Mouse (Mus musculus) embryonic facial prominence, embryonic 13.5 days (tissue): ENCODE measurements around the gene Cbx7. TPM values are rescaled to one million over a fixed set of nuclear protein-coding genes. Genes with fewer than 3 reads are reported as not detected.

ENCODE experiments used
- ATAC-seq: fragments of 200-750 bp; cut with Nextera tagmentation; 2 replicates; pipeline ENCODE4 v1.8.0; 2017; ENCODE audit warnings: low read depth; ENCODE audit not compliant: insufficient number of reproducible peaks, insufficient read depth, low FRiP score, low TSS enrichment
- H3K27ac ChIP-seq: fragments of 300-500 bp; sonication (generic); 2 replicates; pipeline ENCODE4 v1.5.1; 2015; ENCODE audit warnings: moderate library complexity, mild to moderate bottlenecking, inconsistent platforms
- H3K27me3 ChIP-seq: fragments of 300-500 bp; sonication (generic); 2 replicates; pipeline ENCODE4 v1.6.1; 2015; ENCODE audit warnings: mild to moderate bottlenecking, inconsistent platforms
- H3K36me3 ChIP-seq: fragments of 300-500 bp; sonication (generic); 2 replicates; pipeline ENCODE4 v1.6.1; 2015; ENCODE audit warnings: mild to moderate bottlenecking, inconsistent platforms
- H3K4me1 ChIP-seq: fragments of 300-500 bp; sonication (generic); 2 replicates; pipeline ENCODE4 v1.6.1; 2015; ENCODE audit warnings: inconsistent platforms
- H3K4me2 ChIP-seq: fragments of 300-500 bp; sonication (generic); 2 replicates; pipeline ENCODE4 v1.6.1; 2015; ENCODE audit warnings: moderate library complexity, mild to moderate bottlenecking, inconsistent platforms
- H3K4me3 ChIP-seq: fragments of 300-500 bp; sonication (generic); 2 replicates; pipeline ENCODE4 v1.5.1; 2015; ENCODE audit warnings: mild to moderate bottlenecking, inconsistent platforms
- H3K9ac ChIP-seq: fragments of 300-500 bp; sonication (generic); 2 replicates; pipeline ENCODE4 v1.6.1; 2015; ENCODE audit warnings: mild to moderate bottlenecking, inconsistent platforms
- H3K9me3 ChIP-seq: fragments of 300-500 bp; sonication (generic); 2 replicates; pipeline ENCODE4 v1.6.1; 2016; ENCODE audit warnings: inconsistent platforms
- WGBS: fragments of 180-500 bp; shearing (Covaris S2); methylation state at CpG from one replicate; pipeline ENCODE4 v1.1.7; 2015; ENCODE audit warnings: mixed read lengths; 5-methylcytosine and 5-hydroxymethylcytosine counted together
- polyA plus RNA-seq: library from polyadenylated mRNA; unstranded; fragments of >200 nt; fragmentation: Nextera tagmentation; extraction: Ambion mirVana; gene quantifications from 2 replicates; pipeline ENCODE4 v1.2.1, GENCODE M21; 2015

Gene Cbx7
- polyA plus RNA-seq, 1 experiment from 2014 or later: 2.5 TPM

GRCm38 (mm10) chr15:79933052-79933669, 37.8 kb downstream of the Cbx7 start:
- Histone ChIP-seq H3K36me3 (no peaks in the 10 kb centered on the region), H3K4me2 (peak overlapping the region; percentile 90), H3K27ac (no peak overlapping the region), H3K4me3 (peak overlapping the region; percentile 67), H3K9ac (0 out of 2 replicates have a peak overlapping the region, but pooled peaks have one; percentile 21), H3K9me3 (no peaks in the 10 kb centered on the region), H3K4me1 (peaks cover 44% of the 10 kb centered on the region), H3K27me3 (peaks cover 42% of the 10 kb centered on the region)
- no peak for ATAC-seq
- 5% methylated on average over 22 of the region's 22 CpGs for WGBS

GRCm38 (mm10) chr15:79932323-79932987, 38.5 kb downstream of the Cbx7 start:
- peak overlapping the region; percentile 90 for H3K4me2 ChIP-seq
- peaks cover 49% of the 10 kb centered on the region for H3K4me1 ChIP-seq
- peak overlapping the region; percentile 73 for H3K9ac ChIP-seq
- H3K27me3 ChIP-seq: peaks cover 42% of the 10 kb centered on the region
- ATAC-seq: peak; percentile 49
- no peaks in the 10 kb centered on the region for H3K9me3 ChIP-seq
- WGBS: under 1% methylated on average over 46 of the region's 62 CpGs
- H3K27ac ChIP-seq: peak overlapping the region; percentile 16; the same call in 1 of the 2 replicates
- no peaks in the 10 kb centered on the region for H3K36me3 ChIP-seq
- H3K4me3 ChIP-seq: peak overlapping the region; percentile 67

GRCm38 (mm10) chr15:79931496-79932141, 39.3 kb downstream of the Cbx7 start:
- Histone ChIP-seq H3K4me2 (peak overlapping the region; percentile 90), H3K27me3 (peaks cover 42% of the 10 kb centered on the region), H3K4me1 (peaks cover 57% of the 10 kb centered on the region), H3K4me3 (peak overlapping the region; percentile 67), H3K36me3 (no peaks in the 10 kb centered on the region), H3K27ac (no peak overlapping the region), H3K9me3 (no peaks in the 10 kb centered on the region), H3K9ac (peak overlapping the region; percentile 73; the same call in 1 of the 2 replicates)
- no peak for ATAC-seq
- WGBS: 17% methylated on average over 13 of the region's 13 CpGs

- ATAC-seq: no peak
- H3K4me1 ChIP-seq: peaks cover 48% of the 10 kb centered on the region
- H3K9me3 ChIP-seq: no peaks in the 10 kb centered on the region
- no peak overlapping the region for H3K4me2 ChIP-seq
- H3K27me3 ChIP-seq: peaks cover 42% of the 10 kb centered on the region
- no peaks in the 10 kb centered on the region for H3K36me3 ChIP-seq
- H3K4me3 ChIP-seq: no peak overlapping the region
- no peak overlapping the region for H3K27ac ChIP-seq
- 69% methylated on average over 3 of the region's 3 CpGs for WGBS
- no peak overlapping the region for H3K9ac ChIP-seq
Observed at GRCm38 (mm10) chr15:79929734-79930133, 41.2 kb downstream of the Cbx7 start.

GRCm38 (mm10) chr15:79928736-79929135, 42.2 kb downstream of the Cbx7 start:
- Histone ChIP-seq H3K9ac (no peak overlapping the region), H3K4me3 (no peak overlapping the region), H3K9me3 (no peaks in the 10 kb centered on the region), H3K27me3 (peaks cover 39% of the 10 kb centered on the region), H3K4me2 (no peak overlapping the region), H3K27ac (no peak overlapping the region), H3K36me3 (no peaks in the 10 kb centered on the region), H3K4me1 (peaks cover 38% of the 10 kb centered on the region)
- ATAC-seq: no peak
- WGBS: 88% methylated on average over 2 of the region's 2 CpGs

- Histone ChIP-seq H3K4me3 (peak overlapping the region; percentile 58), H3K4me1 (peaks cover 34% of the 10 kb centered on the region), H3K27ac (peak overlapping the region; percentile 65), H3K9ac (peak overlapping the region; percentile 73; the same call in 1 of the 2 replicates), H3K27me3 (peaks cover 35% of the 10 kb centered on the region), H3K4me2 (peak overlapping the region; percentile 77), H3K36me3 (no peaks in the 10 kb centered on the region), H3K9me3 (no peaks in the 10 kb centered on the region)
- ATAC-seq: no peak
- 72% methylated on average over 3 of the region's 3 CpGs for WGBS
Observed at GRCm38 (mm10) chr15:79928316-79928715, 42.6 kb downstream of the Cbx7 start.

- peaks cover 28% of the 10 kb centered on the region for H3K4me1 ChIP-seq
- WGBS: under 1% methylated on average over 29 of the region's 29 CpGs
Observed at GRCm38 (mm10) chr15:79927637-79928122, 43.2 kb downstream of the Cbx7 start.

GRCm38 (mm10) chr15:79926856-79927416, 44.0 kb downstream of the Cbx7 start:
- Histone ChIP-seq H3K36me3 (peaks cover 5% of the 10 kb centered on the region), H3K9me3 (no peaks in the 10 kb centered on the region), H3K4me3 (peak overlapping the region; percentile 58), H3K27me3 (peaks cover 21% of the 10 kb centered on the region), H3K4me2 (peak overlapping the region; percentile 77), H3K27ac (no peak overlapping the region), H3K9ac (peak overlapping the region; percentile 73), H3K4me1 (peaks cover 22% of the 10 kb centered on the region)
- ATAC-seq: no peak
- 75% methylated on average over 11 of the region's 11 CpGs for WGBS

More at GRCm38 (mm10) chr15:79927637-79928122, 43.2 kb downstream of the Cbx7 start:
- Histone ChIP-seq H3K27ac (peak overlapping the region; percentile 65), H3K9ac (peak overlapping the region; percentile 73), H3K9me3 (no peaks in the 10 kb centered on the region), H3K27me3 (peaks cover 28% of the 10 kb centered on the region), H3K4me3 (peak overlapping the region; percentile 58), H3K36me3 (no peaks in the 10 kb centered on the region), H3K4me2 (peak overlapping the region; percentile 77)
- peak; percentile 77 for ATAC-seq

GRCm38 (mm10) chr15:79919787-79920186, 51.1 kb downstream of the Cbx7 start:
- WGBS: 51% methylated on average over 2 of the region's 2 CpGs
- no peak for ATAC-seq

GRCm38 (mm10) chr15:79918485-79918884, 52.4 kb downstream of the Cbx7 start:
- Histone ChIP-seq H3K9ac (no peak overlapping the region), H3K9me3 (no peaks in the 10 kb centered on the region), H3K4me1 (no peaks in the 10 kb centered on the region), H3K36me3 (peaks cover 16% of the 10 kb centered on the region), H3K4me3 (no peak overlapping the region), H3K4me2 (no peak overlapping the region), H3K27me3 (no peaks in the 10 kb centered on the region), H3K27ac (no peak overlapping the region)
- no peak for ATAC-seq
- 92% methylated on average over 16 of the region's 16 CpGs for WGBS

More at GRCm38 (mm10) chr15:79919787-79920186, 51.1 kb downstream of the Cbx7 start:
- no peaks in the 10 kb centered on the region for H3K9me3 ChIP-seq
- no peak overlapping the region for H3K9ac ChIP-seq
- no peaks in the 10 kb centered on the region for H3K4me1 ChIP-seq
- H3K4me2 ChIP-seq: no peak overlapping the region
- no peak overlapping the region for H3K27ac ChIP-seq
- no peak overlapping the region for H3K4me3 ChIP-seq
- no peaks in the 10 kb centered on the region for H3K27me3 ChIP-seq
- H3K36me3 ChIP-seq: peaks cover 16% of the 10 kb centered on the region

- Histone ChIP-seq H3K4me2 (no peak overlapping the region), H3K9me3 (no peaks in the 10 kb centered on the region), H3K4me3 (no peak overlapping the region), H3K36me3 (peaks cover 14% of the 10 kb centered on the region), H3K4me1 (no peaks in the 10 kb centered on the region), H3K9ac (no peak overlapping the region), H3K27me3 (no peaks in the 10 kb centered on the region), H3K27ac (no peak overlapping the region)
- 91% methylated on average over 14 of the region's 14 CpGs for WGBS
- ATAC-seq: no peak; the same call in 1 of the 2 replicates
Observed at GRCm38 (mm10) chr15:79917111-79917720, 53.7 kb downstream of the Cbx7 start.
